Mouse (Mus musculus): ENCODE results near the gene Cd6. TPM values are rescaled to one million over a fixed set of nuclear protein-coding genes. Genes with fewer than 3 reads are reported as not detected.
A peak's percentile ranks its signal among the peaks of the same experiment; 100 is the strongest.

The Cd6 gene
- polyA plus RNA-seq (2012; rRNA removed), result 0.32 and 0.33 TPM in 2 replicates

DNA sequence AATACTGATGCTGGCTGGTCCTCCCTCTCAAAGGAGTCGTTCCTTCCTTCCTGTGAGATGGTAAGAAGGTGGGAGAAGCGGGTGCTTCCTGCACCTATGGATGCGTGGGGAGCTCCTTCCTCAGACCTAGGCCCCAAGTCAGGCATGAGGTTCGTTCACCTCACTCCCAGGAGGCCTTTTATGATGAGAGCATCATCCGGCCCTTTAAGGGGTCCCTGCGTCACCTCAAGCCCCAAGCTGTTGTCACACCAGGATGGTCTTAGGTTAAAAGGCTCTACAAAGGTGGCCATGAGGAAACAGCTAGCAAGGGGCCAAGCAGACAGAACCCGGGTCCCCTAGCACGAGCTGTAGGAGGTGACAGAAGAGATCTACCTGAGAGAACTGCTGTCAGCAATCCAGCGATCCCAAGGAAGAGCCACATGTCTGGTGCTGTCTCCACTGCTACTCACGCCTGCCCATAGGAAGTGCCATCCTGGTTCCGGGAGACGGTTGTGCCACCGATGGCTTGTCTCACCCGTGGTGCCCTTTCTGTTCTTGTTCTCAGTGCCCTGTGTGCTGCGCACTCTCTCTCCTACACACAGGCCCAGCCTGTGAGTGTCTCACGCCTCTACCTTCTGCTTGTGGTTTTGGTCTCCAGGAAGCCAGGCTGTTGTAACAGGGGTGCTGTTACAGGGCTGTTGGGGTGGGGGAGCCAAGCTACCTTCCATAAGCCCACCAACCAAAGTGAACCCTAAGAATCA is at the start of gene Cd6:
Gene Cd6, minus strand, starts transcription at position 623 of the 740 bp plus-strand sequence.
- no peak for DNase-seq (ENCODE audit: low read depth)

DNA sequence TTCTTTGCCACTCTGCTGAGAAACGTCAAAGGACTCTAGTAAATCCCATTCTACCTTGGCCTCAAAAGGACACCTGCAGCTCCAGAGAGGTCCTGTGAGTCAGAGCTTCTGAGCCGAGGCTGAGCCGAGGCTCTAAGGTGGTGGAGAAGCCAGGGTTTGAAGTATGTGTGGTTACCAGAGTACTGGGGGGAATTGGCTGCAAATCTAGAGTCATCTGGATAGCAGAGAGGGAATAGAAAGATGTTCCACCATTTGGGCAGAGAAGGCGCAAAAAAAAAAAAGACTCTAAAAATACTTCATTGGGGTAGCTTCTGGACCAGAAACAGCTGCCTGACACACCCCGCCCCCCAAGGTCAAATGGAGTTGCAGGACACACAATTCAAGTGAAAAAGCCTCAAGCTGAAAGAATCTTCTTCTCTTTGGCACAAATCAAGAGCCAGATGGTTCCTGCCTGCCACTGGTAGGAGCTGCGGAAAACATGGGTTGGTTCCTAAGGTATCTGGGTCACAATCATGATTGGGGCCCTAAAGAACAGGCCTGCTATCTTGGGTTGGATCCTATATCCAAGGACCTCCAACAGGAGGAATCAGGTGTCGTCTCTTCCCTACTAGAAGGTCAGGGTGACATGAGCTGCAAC is 48.5 kb upstream of the Cd6 start:
- no peak for DNase-seq (ENCODE audit: low read depth)

DNA sequence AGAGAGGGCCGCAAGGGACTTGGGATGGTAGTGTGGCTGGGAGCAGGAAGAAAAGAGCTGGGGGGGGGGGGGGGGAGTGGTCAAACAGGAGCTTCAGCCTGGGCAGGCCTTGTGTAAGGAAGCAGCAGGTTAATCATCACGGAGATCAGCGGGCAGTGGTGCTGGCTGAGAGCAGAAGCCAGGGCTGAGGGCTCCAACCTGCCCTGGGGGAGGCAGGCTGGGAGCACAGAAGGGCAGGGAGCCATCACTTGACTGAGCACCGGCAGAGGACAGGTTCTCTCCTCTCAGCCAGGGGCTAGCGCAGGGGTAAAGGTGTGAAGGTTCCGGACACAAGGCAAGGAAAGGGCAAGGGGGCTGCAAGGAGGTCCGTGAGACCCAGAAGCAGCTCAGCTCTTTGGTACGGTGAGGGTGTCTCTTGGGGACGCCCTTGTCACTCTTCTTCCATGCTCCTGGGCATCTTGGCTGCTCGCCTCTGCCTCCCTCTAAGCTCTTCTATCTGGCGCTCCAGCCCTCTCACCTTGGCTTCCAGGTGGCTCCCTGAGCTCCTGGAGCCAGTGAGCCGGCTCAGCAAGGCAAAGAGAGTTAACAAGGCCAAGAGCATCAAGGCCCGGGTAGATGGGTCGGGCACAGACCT is 41.6 kb upstream of the Cd6 start:
- DNase-seq (ENCODE audit: low read depth), result no peak

DNA sequence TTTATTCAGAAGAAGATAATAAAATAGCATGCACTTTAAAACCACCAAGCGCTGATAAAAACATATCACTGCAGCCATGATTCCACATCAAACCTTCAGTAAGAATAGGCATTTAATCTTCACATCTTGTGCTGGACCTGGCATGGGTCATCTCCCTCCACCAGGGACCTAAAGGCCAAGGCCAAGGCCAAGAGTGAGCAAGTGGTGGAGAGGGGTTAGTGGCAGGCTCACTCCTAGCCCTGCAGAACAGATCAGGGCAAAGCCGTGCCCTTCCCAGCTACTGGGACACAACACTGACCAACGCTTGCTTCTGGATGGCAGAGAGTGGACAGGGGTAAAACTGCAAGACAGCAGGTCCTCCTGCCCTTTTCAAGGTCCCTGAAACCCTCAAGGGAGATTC is 40.8 kb upstream of the Cd6 start:
- DNase-seq (ENCODE audit: low read depth), result no peak

GRCm38 (mm10) chr19:10869886-10870527 is 40.1 kb upstream of the Cd6 start, which contains the start of gene Tmem132a:
Tmem132a (minus strand) TSS chr19:10869940.
- no peak for DNase-seq (ENCODE audit: low read depth)

- no peak for DNase-seq (ENCODE audit: low read depth)
Observed at GRCm38 (mm10) chr19:10869241-10869885, 39.5 kb upstream of the Cd6 start.

- DNase-seq (ENCODE audit: low read depth), result no peak
Observed at GRCm38 (mm10) chr19:10868623-10869141, 38.8 kb upstream of the Cd6 start.

DNA sequence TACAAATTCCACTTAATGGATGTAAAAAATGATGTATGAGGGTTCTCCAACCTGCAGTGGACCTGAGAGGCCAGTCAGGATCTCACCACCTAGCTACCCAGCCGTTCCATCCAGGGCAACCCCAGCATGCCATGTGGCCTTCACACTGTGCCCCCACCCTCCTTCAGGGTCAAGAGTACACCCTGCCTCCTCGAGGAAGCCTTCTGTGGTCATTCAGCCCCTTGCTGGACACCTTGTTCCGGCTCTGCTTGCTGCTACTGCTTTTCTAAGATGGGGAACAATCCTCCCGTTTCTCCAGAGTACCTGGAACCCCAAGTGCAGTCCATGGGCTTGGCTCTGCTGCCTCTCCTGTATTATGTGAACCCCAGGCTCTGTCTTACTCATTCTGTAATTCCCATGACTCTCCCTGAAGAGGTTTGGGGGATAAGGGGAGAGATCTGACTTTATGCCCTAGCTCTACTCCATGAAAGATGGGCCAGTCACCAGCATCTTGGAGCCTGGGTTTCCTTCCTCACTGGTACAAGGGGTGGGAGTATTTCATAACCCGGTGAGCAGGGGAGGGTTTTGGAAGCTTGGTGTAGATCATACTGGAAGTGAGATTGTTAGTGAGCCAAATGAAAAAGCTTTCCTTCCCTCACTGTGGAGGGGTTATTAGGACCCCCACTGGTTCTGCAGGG is 38.2 kb upstream of the Cd6 start:
- no peak for DNase-seq (ENCODE audit: low read depth)

GRCm38 (mm10) chr19:10866351-10866750 is 36.5 kb upstream of the Cd6 start:
- DNase-seq (ENCODE audit: low read depth), result no peak

GRCm38 (mm10) chr19:10860072-10860497 is 30.2 kb upstream of the Cd6 start:
- DNase-seq (ENCODE audit: low read depth), result no peak

- DNase-seq (ENCODE audit: low read depth), result no peak
Observed at GRCm38 (mm10) chr19:10856520-10856919, 26.7 kb upstream of the Cd6 start.

DNA sequence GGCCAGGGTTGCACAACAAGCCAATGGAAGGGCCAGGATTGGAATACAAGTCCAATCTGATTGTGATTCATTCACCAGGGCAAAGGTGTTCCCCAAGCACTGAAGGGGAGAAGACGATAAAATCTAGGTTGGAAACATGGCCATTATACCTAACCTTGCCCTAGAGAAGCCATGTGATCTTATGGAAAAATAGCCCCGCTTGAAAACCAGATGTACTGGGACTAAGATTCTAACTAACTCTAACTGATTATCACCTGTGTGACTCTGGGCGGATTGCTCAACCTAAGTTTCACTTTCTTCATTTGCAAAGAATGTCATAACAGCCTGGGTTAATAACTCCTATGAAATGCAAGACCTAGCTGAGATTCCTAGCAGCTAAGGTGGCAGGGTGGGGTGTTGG is 25.6 kb upstream of the Cd6 start:
- DNase-seq (ENCODE audit: low read depth), result peak; percentile 87

GRCm38 (mm10) chr19:10847311-10848087 is 17.6 kb upstream of the Cd6 start:
- DNase-seq (ENCODE audit: low read depth), result no peak

- DNase-seq (ENCODE audit: low read depth), result no peak
Observed at GRCm38 (mm10) chr19:10846150-10846549, 16.3 kb upstream of the Cd6 start.

DNA sequence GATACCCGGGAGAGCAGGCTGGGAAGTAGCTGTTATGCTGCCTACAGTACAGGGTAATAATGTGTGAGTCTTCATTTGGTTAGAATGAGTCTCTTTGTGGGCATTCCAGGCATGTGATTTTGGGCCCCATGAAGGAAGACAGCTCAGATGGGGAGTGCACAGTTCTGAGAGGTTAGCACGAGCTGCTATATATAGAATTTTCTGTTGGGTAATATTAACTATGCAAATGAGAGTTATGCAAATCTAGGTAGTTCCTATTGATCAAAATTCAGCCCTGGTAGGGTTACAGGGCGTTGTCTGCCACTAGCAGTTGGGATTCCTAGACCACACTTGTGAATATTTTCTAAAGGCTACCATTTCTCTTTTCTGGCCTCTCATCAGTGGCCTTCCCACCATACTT is 15.6 kb upstream of the Cd6 start:
- DNase-seq (ENCODE audit: low read depth), result no peak

DNA sequence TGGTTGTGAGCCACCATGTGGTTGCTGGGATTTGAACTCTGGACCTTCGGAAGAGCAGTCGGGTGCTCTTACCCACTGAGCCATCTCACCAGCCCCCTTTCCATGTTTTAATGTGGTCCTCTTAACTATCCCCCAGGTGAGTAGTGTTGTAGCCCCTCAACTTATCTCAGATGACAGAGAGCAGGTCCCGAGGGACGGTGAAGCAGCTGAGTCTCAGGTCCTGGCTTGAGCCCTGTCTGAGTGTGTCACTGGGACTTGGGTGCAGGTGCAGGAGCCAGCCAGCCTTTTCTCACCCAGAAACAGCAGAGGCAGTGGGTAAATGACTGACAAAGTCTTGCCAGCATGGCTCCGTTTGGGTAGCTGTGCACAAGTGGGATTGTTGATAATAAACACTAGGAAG is 14.3 kb upstream of the Cd6 start:
- no peak for DNase-seq (ENCODE audit: low read depth)

DNA sequence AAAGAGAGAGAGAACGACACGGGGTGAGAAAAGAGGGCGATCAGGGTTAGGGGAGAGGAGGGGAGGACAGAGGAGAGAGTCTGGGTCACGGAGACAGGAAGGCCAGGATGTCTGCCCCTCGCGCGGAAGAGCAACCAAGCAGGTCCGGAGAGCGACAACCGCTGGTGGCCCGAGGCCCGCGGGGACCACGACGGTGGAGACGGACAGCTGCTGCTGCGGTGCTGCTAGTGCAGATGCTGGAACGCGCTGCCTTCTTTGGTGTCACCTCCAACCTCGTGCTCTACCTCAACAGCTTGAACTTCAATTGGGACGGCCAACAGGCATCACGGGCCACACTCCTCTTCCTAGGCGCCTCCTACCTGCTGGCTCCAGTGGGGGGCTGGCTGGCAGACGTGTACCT is 13.1 kb upstream of the Cd6 start:
- no peak for DNase-seq (ENCODE audit: low read depth)

- DNase-seq (ENCODE audit: low read depth), result no peak
Observed at GRCm38 (mm10) chr19:10841721-10842626, 12.1 kb upstream of the Cd6 start.

All from gonadal fat pad, adult 2 months (tissue).